Mouse (Mus musculus) midbrain, embryonic 13.5 days (tissue): Measurements from ENCODE around the gene BC034090. TPM values are rescaled to one million over a fixed set of nuclear protein-coding genes. Genes with fewer than 3 reads are reported as not detected.

Source experiments
- ATAC-seq: fragments of 200-750 bp; cut with Nextera tagmentation; 2 replicates; pipeline ENCODE4 v1.8.0; 2017; ENCODE audit warnings: mild to moderate bottlenecking, moderate TSS enrichment, moderate library complexity
- H3K27ac ChIP-seq: fragments of 300-500 bp; sonication (generic); 2 replicates; pipeline ENCODE4 v1.5.1; 2015; ENCODE audit warnings: inconsistent platforms, mild to moderate bottlenecking, moderate library complexity
- H3K27me3 ChIP-seq: fragments of 300-500 bp; sonication (generic); 2 replicates; pipeline ENCODE4 v1.6.1; 2015; ENCODE audit warnings: mild to moderate bottlenecking, inconsistent platforms
- H3K36me3 ChIP-seq: fragments of 300-500 bp; sonication (generic); 2 replicates; pipeline ENCODE4 v1.6.1; 2015; ENCODE audit warnings: mild to moderate bottlenecking, inconsistent platforms
- H3K4me1 ChIP-seq: fragments of 300-500 bp; sonication (generic); replicated peaks from 2 replicates; pipeline ENCODE4 v1.6.1; 2015; ENCODE audit warnings: inconsistent platforms
- H3K4me2 ChIP-seq: fragments of 300-500 bp; sonication (generic); replicated peaks from 2 replicates; pipeline ENCODE4 v1.6.1; 2015; ENCODE audit warnings: moderate library complexity, mild to moderate bottlenecking, inconsistent platforms
- H3K4me3 ChIP-seq: fragments of 300-500 bp; sonication (generic); replicated peaks from 2 replicates; pipeline ENCODE4 v1.5.1; 2015; ENCODE audit warnings: mild to moderate bottlenecking, inconsistent platforms
- H3K9ac ChIP-seq: fragments of 300-500 bp; sonication (generic); replicated peaks from 2 replicates; pipeline ENCODE4 v1.6.1; 2015; ENCODE audit warnings: mild to moderate bottlenecking, inconsistent platforms
- H3K9me3 ChIP-seq: fragments of 300-500 bp; sonication (generic); 2 replicates; pipeline ENCODE4 v1.6.1; 2016; ENCODE audit warnings: mild to moderate bottlenecking, inconsistent platforms
- WGBS: fragments of 180-500 bp; shearing (Covaris S2); methylation state at CpG from one replicate; pipeline ENCODE4 v1.1.7; 2015; 5-methylcytosine and 5-hydroxymethylcytosine counted together
- polyA plus RNA-seq: library from polyadenylated mRNA; unstranded; fragments of >200 nt; fragmentation: Nextera tagmentation; extraction: Ambion mirVana; gene quantifications from 2 replicates; pipeline ENCODE4 v1.2.1, GENCODE M21; 2015

The BC034090 gene
- polyA plus RNA-seq, 1 experiment from 2014 or later = 5.5 TPM

GRCm38 (mm10) chr1:155212936-155213774 is 31.1 kb downstream of the BC034090 start:
- H3K4me2 ChIP-seq = peak overlapping the region; percentile 1
- no peaks in the 10 kb centered on the region for H3K9me3 ChIP-seq
- no peaks in the 10 kb centered on the region for H3K36me3 ChIP-seq
- H3K4me3 ChIP-seq = no peak overlapping the region
- peak; percentile 40 for ATAC-seq
- WGBS = 6% methylated on average over 18 of the region's 18 CpGs
- peak overlapping the region; percentile 51; the same call in 1 of the 2 replicates for H3K9ac ChIP-seq
- H3K27ac ChIP-seq = peak overlapping the region; percentile 81
- peaks cover 6% of the 10 kb centered on the region for H3K27me3 ChIP-seq
- H3K4me1 ChIP-seq = peaks cover 74% of the 10 kb centered on the region

GRCm38 (mm10) chr1:155212493-155212892 is 31.8 kb downstream of the BC034090 start:
- Histone ChIP-seq H3K27me3 (peaks cover 6% of the 10 kb centered on the region), H3K4me2 (peak overlapping the region; percentile 1; the same call in 1 of the 2 replicates), H3K36me3 (peaks cover 4% of the 10 kb centered on the region), H3K4me3 (no peak overlapping the region), H3K9ac (peak overlapping the region; percentile 51), H3K4me1 (peaks cover 77% of the 10 kb centered on the region), H3K27ac (peak overlapping the region; percentile 81), H3K9me3 (no peaks in the 10 kb centered on the region)
- ATAC-seq = peak; percentile 64
- WGBS = 6% methylated on average over 6 of the region's 6 CpGs

- Histone ChIP-seq H3K9ac (peak overlapping the region; percentile 51), H3K27ac (peak overlapping the region; percentile 81), H3K9me3 (no peaks in the 10 kb centered on the region), H3K36me3 (peaks cover 8% of the 10 kb centered on the region), H3K27me3 (peaks cover 6% of the 10 kb centered on the region), H3K4me3 (no peak overlapping the region), H3K4me1 (peaks cover 74% of the 10 kb centered on the region), H3K4me2 (peak overlapping the region; percentile 1; the same call in 1 of the 2 replicates)
- ATAC-seq = peak; percentile 26
- 40% methylated on average over 4 of the region's 4 CpGs for WGBS
Observed at GRCm38 (mm10) chr1:155212081-155212480, 32.2 kb downstream of the BC034090 start.

- no peak overlapping the region for H3K27ac ChIP-seq
- H3K4me2 ChIP-seq = no peak overlapping the region
- peaks cover 15% of the 10 kb centered on the region for H3K36me3 ChIP-seq
- H3K27me3 ChIP-seq = peaks cover 6% of the 10 kb centered on the region
- H3K9me3 ChIP-seq = no peaks in the 10 kb centered on the region
- WGBS = 69% methylated on average over 7 of the region's 7 CpGs
- no peak overlapping the region for H3K9ac ChIP-seq
- H3K4me3 ChIP-seq = no peak overlapping the region
- no peak for ATAC-seq
- peaks cover 70% of the 10 kb centered on the region for H3K4me1 ChIP-seq
Observed at GRCm38 (mm10) chr1:155211017-155211416, 33.2 kb downstream of the BC034090 start.

- peaks cover 5% of the 10 kb centered on the region for H3K27me3 ChIP-seq
- no peak overlapping the region for H3K4me3 ChIP-seq
- ATAC-seq = no peak
- no peak overlapping the region; the same call in 1 of the 2 replicates for H3K9ac ChIP-seq
- no peak overlapping the region for H3K4me2 ChIP-seq
- H3K9me3 ChIP-seq = no peaks in the 10 kb centered on the region
- peaks cover 70% of the 10 kb centered on the region for H3K4me1 ChIP-seq
- peaks cover 15% of the 10 kb centered on the region for H3K36me3 ChIP-seq
- peak overlapping the region; percentile 45 for H3K27ac ChIP-seq
- 63% methylated on average over 11 of the region's 11 CpGs for WGBS
Observed at GRCm38 (mm10) chr1:155210011-155210763, 34.1 kb downstream of the BC034090 start.

GRCm38 (mm10) chr1:155207859-155208258 is 36.4 kb downstream of the BC034090 start:
- ATAC-seq = no peak
- 83% methylated on average over 3 of the region's 3 CpGs for WGBS
- Histone ChIP-seq H3K27me3 (no peaks in the 10 kb centered on the region; the same call in 1 of the 2 replicates), H3K9me3 (no peaks in the 10 kb centered on the region), H3K9ac (no peak overlapping the region), H3K36me3 (peaks cover 18% of the 10 kb centered on the region), H3K4me3 (no peak overlapping the region), H3K4me2 (no peak overlapping the region), H3K27ac (no peak overlapping the region), H3K4me1 (peaks cover 73% of the 10 kb centered on the region)

- Histone ChIP-seq H3K36me3 (peaks cover 31% of the 10 kb centered on the region), H3K4me2 (no peak overlapping the region), H3K4me3 (no peak overlapping the region), H3K27ac (peak overlapping the region; percentile 42; the same call in 1 of the 2 replicates), H3K9me3 (no peaks in the 10 kb centered on the region), H3K27me3 (no peaks in the 10 kb centered on the region; the same call in 1 of the 2 replicates), H3K4me1 (peaks cover 73% of the 10 kb centered on the region), H3K9ac (0 out of 2 replicates have a peak overlapping the region, but pooled peaks have one; percentile 23)
- ATAC-seq = no peak
- 76% methylated on average over 19 of the region's 19 CpGs for WGBS
Observed at GRCm38 (mm10) chr1:155205822-155206660, 38.2 kb downstream of the BC034090 start.

GRCm38 (mm10) chr1:155205311-155205710 is 38.9 kb downstream of the BC034090 start:
- no peak overlapping the region for H3K4me2 ChIP-seq

GRCm38 (mm10) chr1:155204560-155205162 is 39.6 kb downstream of the BC034090 start:
- H3K27me3 ChIP-seq = no peaks in the 10 kb centered on the region
- H3K9ac ChIP-seq = no peak overlapping the region
- H3K9me3 ChIP-seq = no peaks in the 10 kb centered on the region
- peaks cover 70% of the 10 kb centered on the region for H3K4me1 ChIP-seq
- peak overlapping the region; percentile 49 for H3K27ac ChIP-seq
- no peak overlapping the region for H3K4me3 ChIP-seq
- WGBS = 64% methylated on average over 8 of the region's 8 CpGs
- no peak for ATAC-seq
- no peak overlapping the region for H3K4me2 ChIP-seq
- H3K36me3 ChIP-seq = peaks cover 39% of the 10 kb centered on the region

More at GRCm38 (mm10) chr1:155205311-155205710, 38.9 kb downstream of the BC034090 start:
- no peak for ATAC-seq
- peak overlapping the region; percentile 9 for H3K27ac ChIP-seq
- peaks cover 73% of the 10 kb centered on the region for H3K4me1 ChIP-seq
- H3K9ac ChIP-seq = 0 out of 2 replicates have a peak overlapping the region, but pooled peaks have one; percentile 23
- no peaks in the 10 kb centered on the region for H3K27me3 ChIP-seq
- no peak overlapping the region for H3K4me3 ChIP-seq
- H3K36me3 ChIP-seq = peaks cover 38% of the 10 kb centered on the region
- H3K9me3 ChIP-seq = no peaks in the 10 kb centered on the region
- WGBS = 62% methylated on average over 7 of the region's 7 CpGs

- peaks cover 43% of the 10 kb centered on the region for H3K36me3 ChIP-seq
- peaks cover 73% of the 10 kb centered on the region for H3K4me1 ChIP-seq
- no peaks in the 10 kb centered on the region for H3K27me3 ChIP-seq
- H3K9me3 ChIP-seq = no peaks in the 10 kb centered on the region
- H3K4me3 ChIP-seq = no peak overlapping the region
- ATAC-seq = peak; percentile 46; the same call in 1 of the 2 replicates
- no peak overlapping the region for H3K9ac ChIP-seq
- H3K4me2 ChIP-seq = no peak overlapping the region
- WGBS = 72% methylated on average over 12 of the region's 12 CpGs
- H3K27ac ChIP-seq = peak overlapping the region; percentile 49
Observed at GRCm38 (mm10) chr1:155203954-155204353, 40.3 kb downstream of the BC034090 start.

GRCm38 (mm10) chr1:155203101-155203500 is 41.1 kb downstream of the BC034090 start:
- Histone ChIP-seq H3K9me3 (no peaks in the 10 kb centered on the region), H3K4me1 (peaks cover 73% of the 10 kb centered on the region), H3K4me3 (no peak overlapping the region), H3K4me2 (no peak overlapping the region), H3K27me3 (no peaks in the 10 kb centered on the region), H3K36me3 (peaks cover 48% of the 10 kb centered on the region), H3K27ac (no peak overlapping the region), H3K9ac (no peak overlapping the region)
- WGBS = 71% methylated on average over 7 of the region's 7 CpGs
- ATAC-seq = no peak
